Mouse (Mus musculus): Measurements from ENCODE around the gene Galnt7.
A peak's percentile ranks its signal among the peaks of the same experiment; 100 is the strongest.

The Galnt7 gene

GRCm38 (mm10) chr8:57498847-57499511 lies 153.9 kb downstream of the Galnt7 start:
- DNase-seq (ENCODE audit: low spot score in 2 of 2): peak; percentile 48 to 54

GRCm38 (mm10) chr8:57498494-57498846 lies 154.4 kb downstream of the Galnt7 start:
- no peak for DNase-seq (ENCODE audit: low spot score in 2 of 2)

GRCm38 (mm10) chr8:57491873-57492272 lies 161.0 kb downstream of the Galnt7 start:
- no peak for DNase-seq (ENCODE audit: low spot score in 2 of 2)

- DNase-seq (ENCODE audit: low spot score in 2 of 2): no peak
These were observed 162.9 kb downstream of the Galnt7 start for GRCm38 (mm10) chr8:57489896-57490295.

GRCm38 (mm10) chr8:57489366-57489765 lies 163.5 kb downstream of the Galnt7 start:
- no peak for DNase-seq (ENCODE audit: low spot score in 2 of 2)

GRCm38 (mm10) chr8:57488312-57488765 lies 164.5 kb downstream of the Galnt7 start:
- peak; percentile 33 to 54 for DNase-seq (ENCODE audit: low spot score in 2 of 2)

GRCm38 (mm10) chr8:57487441-57488155 lies 165.2 kb downstream of the Galnt7 start, which contains the start of gene Sap30:
Gene Sap30, minus strand, starts transcription at chr8:57487860.
- peak; percentile 97 for DNase-seq (ENCODE audit: low spot score in 2 of 2)

GRCm38 (mm10) chr8:57486491-57487440 lies 166.1 kb downstream of the Galnt7 start:
- DNase-seq (ENCODE audit: low spot score in 2 of 2): peak; percentile 39 to 54

- DNase-seq (ENCODE audit: low spot score in 2 of 2): no peak
These were observed 172.2 kb downstream of the Galnt7 start for GRCm38 (mm10) chr8:57480606-57481005.

GRCm38 (mm10) chr8:57479700-57480099 lies 173.1 kb downstream of the Galnt7 start:
- no peak for DNase-seq (ENCODE audit: low spot score in 2 of 2)

GRCm38 (mm10) chr8:57478406-57478805 lies 174.4 kb downstream of the Galnt7 start:
- no peak for DNase-seq (ENCODE audit: low spot score in 2 of 2)
